Mouse (Mus musculus): ENCODE data around the gene Ndufb7. TPM values are rescaled to one million over a fixed set of nuclear protein-coding genes. Genes with fewer than 3 reads are reported as not detected.

The Ndufb7 gene
- polyA plus RNA-seq, 1 experiment from 2014 or later: 304 TPM

GRCm38 (mm10) chr8:83578131-83579055, 11.9 kb downstream of the Ndufb7 start:
- Histone ChIP-seq H3K36me3 (replicated peaks; ENCODE audit: insufficient read depth, low read length) (0 out of 2 replicates have a peak, but pooled peaks cover 5% of the 10 kb centered on the region), H3K27me3 (ENCODE audit: insufficient read depth, low read length) (no peaks in the 10 kb centered on the region), H3K9ac (replicated peaks) (no peak overlapping the region), H3K4me2 (ENCODE audit: low read depth, low read length) (no peak overlapping the region), H3K27ac (ENCODE audit: low read depth) (0 out of 2 replicates have a peak overlapping the region, but pooled peaks have one; percentile 7), H3K4me1 (ENCODE audit: insufficient read depth) (peaks cover 8% of the 10 kb centered on the region), H3K4me3 (ENCODE audit: low read depth, low read length) (no peak overlapping the region), H3K9me3 (ENCODE audit: low read length) (no peaks in the 10 kb centered on the region)
- no peak for DNase-seq
- no peak for ATAC-seq
- TF ChIP-seq CTCF (IDR thresholded peaks at IDR 0.05; ENCODE audit: low read depth) (no peak), EP300 (IDR thresholded peaks at IDR 0.05; ENCODE audit: low read depth) (no peak)
- 82% methylated on average over 17 of the region's 17 CpGs for WGBS (ENCODE audit: insufficient replicate concordance)

- no peaks in the 10 kb centered on the region for H3K9me3 ChIP-seq (ENCODE audit: low read length)
- peaks cover 15% of the 10 kb centered on the region for H3K4me1 ChIP-seq (ENCODE audit: insufficient read depth)
- TF ChIP-seq CTCF (IDR thresholded peaks at IDR 0.05; ENCODE audit: low read depth): no peak
- TF ChIP-seq EP300 (IDR thresholded peaks at IDR 0.05; ENCODE audit: low read depth): no peak
- H3K4me2 ChIP-seq (ENCODE audit: low read depth, low read length): no peak overlapping the region
- no peak overlapping the region for H3K27ac ChIP-seq (ENCODE audit: low read depth)
- no peak overlapping the region for H3K9ac ChIP-seq (replicated peaks)
- no peaks in the 10 kb centered on the region for H3K36me3 ChIP-seq (replicated peaks; ENCODE audit: insufficient read depth, low read length)
- no peak for ATAC-seq
- no peak for DNase-seq
- no peaks in the 10 kb centered on the region for H3K27me3 ChIP-seq (ENCODE audit: insufficient read depth, low read length)
- H3K4me3 ChIP-seq (ENCODE audit: low read depth, low read length): no peak overlapping the region
- WGBS (ENCODE audit: insufficient replicate concordance): 93% methylated on average over 8 of the region's 8 CpGs
Observed at GRCm38 (mm10) chr8:83579676-83580075, 13.2 kb downstream of the Ndufb7 start.

- H3K4me2 ChIP-seq (ENCODE audit: low read depth, low read length): no peak overlapping the region
- peaks cover 21% of the 10 kb centered on the region for H3K4me1 ChIP-seq (ENCODE audit: insufficient read depth)
- no peak overlapping the region for H3K4me3 ChIP-seq (ENCODE audit: low read depth, low read length)
- no peaks in the 10 kb centered on the region for H3K36me3 ChIP-seq (replicated peaks; ENCODE audit: insufficient read depth, low read length)
- 81% methylated on average over 8 of the region's 8 CpGs for WGBS (ENCODE audit: insufficient replicate concordance)
- H3K27ac ChIP-seq (ENCODE audit: low read depth): no peak overlapping the region
- H3K9me3 ChIP-seq (ENCODE audit: low read length): no peaks in the 10 kb centered on the region
- TF ChIP-seq EP300 (IDR thresholded peaks at IDR 0.05; ENCODE audit: low read depth) (no peak), CTCF (IDR thresholded peaks at IDR 0.05; ENCODE audit: low read depth) (no peak)
- no peak overlapping the region for H3K9ac ChIP-seq (replicated peaks)
- no peak for DNase-seq
- ATAC-seq: no peak
- H3K27me3 ChIP-seq (ENCODE audit: insufficient read depth, low read length): no peaks in the 10 kb centered on the region
Observed at GRCm38 (mm10) chr8:83580826-83581225, 14.4 kb downstream of the Ndufb7 start.

- Histone ChIP-seq H3K9me3 (ENCODE audit: low read length) (no peaks in the 10 kb centered on the region), H3K36me3 (replicated peaks; ENCODE audit: insufficient read depth, low read length) (no peaks in the 10 kb centered on the region), H3K4me3 (ENCODE audit: low read depth, low read length) (no peak overlapping the region), H3K4me1 (ENCODE audit: insufficient read depth) (peaks cover 23% of the 10 kb centered on the region), H3K27me3 (ENCODE audit: insufficient read depth, low read length) (no peaks in the 10 kb centered on the region), H3K27ac (ENCODE audit: low read depth) (no peak overlapping the region), H3K9ac (replicated peaks) (no peak overlapping the region), H3K4me2 (ENCODE audit: low read depth, low read length) (no peak overlapping the region)
- WGBS (ENCODE audit: insufficient replicate concordance): 85% methylated on average over 8 of the region's 8 CpGs
- TF ChIP-seq CTCF (IDR thresholded peaks at IDR 0.05; ENCODE audit: low read depth) (no peak), EP300 (IDR thresholded peaks at IDR 0.05; ENCODE audit: low read depth) (no peak)
- no peak for ATAC-seq
- DNase-seq: no peak
Observed at GRCm38 (mm10) chr8:83582226-83582625, 15.8 kb downstream of the Ndufb7 start.

GRCm38 (mm10) chr8:83583236-83583635, 16.8 kb downstream of the Ndufb7 start:
- Histone ChIP-seq H3K9ac (replicated peaks) (no peak overlapping the region), H3K9me3 (ENCODE audit: low read length) (no peaks in the 10 kb centered on the region), H3K27me3 (ENCODE audit: insufficient read depth, low read length) (no peaks in the 10 kb centered on the region), H3K36me3 (replicated peaks; ENCODE audit: insufficient read depth, low read length) (no peaks in the 10 kb centered on the region), H3K4me2 (ENCODE audit: low read depth, low read length) (no peak overlapping the region), H3K27ac (ENCODE audit: low read depth) (no peak overlapping the region), H3K4me3 (ENCODE audit: low read depth, low read length) (no peak overlapping the region), H3K4me1 (ENCODE audit: insufficient read depth) (peaks cover 25% of the 10 kb centered on the region)
- ATAC-seq: no peak
- TF ChIP-seq EP300 (IDR thresholded peaks at IDR 0.05; ENCODE audit: low read depth): no peak
- TF ChIP-seq CTCF (IDR thresholded peaks at IDR 0.05; ENCODE audit: low read depth): no peak
- no peak for DNase-seq
- 87% methylated on average over 15 of the region's 15 CpGs for WGBS (ENCODE audit: insufficient replicate concordance)

- H3K4me2 ChIP-seq (ENCODE audit: low read depth, low read length): no peak overlapping the region
- no peaks in the 10 kb centered on the region for H3K9me3 ChIP-seq (ENCODE audit: low read length)
- H3K27ac ChIP-seq (ENCODE audit: low read depth): peak overlapping the region; percentile 62
- ATAC-seq (peak; percentile 22), DNase-seq (no peak)
- WGBS (ENCODE audit: insufficient replicate concordance): 82% methylated on average over 1 of the region's 1 CpGs
- no peak overlapping the region for H3K4me3 ChIP-seq (ENCODE audit: low read depth, low read length)
- no peak for TF ChIP-seq EP300 (IDR thresholded peaks at IDR 0.05; ENCODE audit: low read depth)
- TF ChIP-seq CTCF (IDR thresholded peaks at IDR 0.05; ENCODE audit: low read depth): no peak
- no peak overlapping the region for H3K9ac ChIP-seq (replicated peaks)
- peaks cover 28% of the 10 kb centered on the region for H3K4me1 ChIP-seq (ENCODE audit: insufficient read depth)
- H3K27me3 ChIP-seq (ENCODE audit: insufficient read depth, low read length): no peaks in the 10 kb centered on the region
- H3K36me3 ChIP-seq (replicated peaks; ENCODE audit: insufficient read depth, low read length): no peaks in the 10 kb centered on the region
Observed at GRCm38 (mm10) chr8:83584771-83585170, 18.3 kb downstream of the Ndufb7 start.
